In genomic region chr2:24761923-24762445, GRCm38 (mm10) we compare ENCODE assay signal across 7 mouse cellular contexts. TPM values are rescaled to one million over a fixed set of nuclear protein-coding genes. Genes with fewer than 3 reads are reported as not detected.
DNase-seq lines count a peak whose midpoint lies in the region; ATAC-seq and TF ChIP-seq lines count a peak whose summit lies in the region.

No protein-coding gene starts in this region.

- ATAC-seq in common myeloid progenitor, adult 5-6 weeks (replicated peaks; ENCODE audit: low read depth, poor library complexity, severe bottlenecking), result peak; percentile 90
- ATAC-seq in midbrain, embryonic 13.5 days, result peak; percentile 71

- under 1% methylated on average over 35 of the region's 35 CpGs for WGBS in kidney, adult 2 months
- 1% methylated on average over 35 of the region's 35 CpGs for WGBS in limb, embryonic 10.5 days
- WGBS in midbrain, embryonic 13.5 days, result 0% methylated on average over 34 of the region's 35 CpGs

- peaks cover 21% of the 10 kb centered on the region for H3K4me1 ChIP-seq in bone marrow macrophage, adult 2 months (ENCODE audit: control insufficient read depth, insufficient read depth, low read length)
- no peaks in the 10 kb centered on the region for H3K4me1 ChIP-seq in kidney, adult 2 months (ENCODE audit: control insufficient read depth, insufficient read depth, low read length)
- peaks cover 18% of the 10 kb centered on the region for H3K4me1 ChIP-seq in limb, embryonic 10.5 days
- H3K4me1 ChIP-seq in midbrain, embryonic 13.5 days (replicated peaks), result peaks cover 42% of the 10 kb centered on the region

- H3K36me3 ChIP-seq in kidney, adult 2 months (ENCODE audit: control insufficient read depth, insufficient read depth, low read length), result no peaks in the 10 kb centered on the region
- H3K36me3 ChIP-seq in limb, embryonic 10.5 days, result no peaks in the 10 kb centered on the region
- peaks cover 19% of the 10 kb centered on the region for H3K36me3 ChIP-seq in midbrain, embryonic 13.5 days

- H3K27ac ChIP-seq in bone marrow macrophage, adult 2 months (ENCODE audit: insufficient read depth, low read depth, low read length), result no peak overlapping the region
- no peak overlapping the region for H3K27ac ChIP-seq in kidney, adult 2 months (ENCODE audit: insufficient read depth, low read depth, low read length)
- H3K27ac ChIP-seq in limb, embryonic 10.5 days, result no peak overlapping the region
- peak overlapping the region; percentile 84 for H3K27ac ChIP-seq in midbrain, embryonic 13.5 days

- peak overlapping the region; percentile 76 for H3K4me3 ChIP-seq in bone marrow macrophage, adult 2 months (ENCODE audit: insufficient read depth, low read length)
- H3K4me3 ChIP-seq in kidney, adult 2 months (ENCODE audit: insufficient read depth, low read depth, low read length), result no peak overlapping the region
- peak overlapping the region; percentile 69 for H3K4me3 ChIP-seq in limb, embryonic 10.5 days
- peak overlapping the region; percentile 78 for H3K4me3 ChIP-seq in midbrain, embryonic 13.5 days (replicated peaks)

- TF ChIP-seq CTCF in bone marrow macrophage, adult 2 months (IDR thresholded peaks at IDR 0.05; ENCODE audit: low read depth, low read length), result no peak
- no peak for TF ChIP-seq CTCF in kidney, adult 2 months (conservative IDR thresholded peaks at IDR 0.05; ENCODE audit: insufficient read depth, insufficient read length, low read depth, low read length)

- peak; percentile 16 for DNase-seq in gastrocnemius, postnatal 25 days
- peak; percentile 11 for DNase-seq in kidney, adult 2 months
- peak; percentile 91 for DNase-seq in limb, embryonic 10.5 days (ENCODE audit: low spot score)
- DNase-seq in spleen, postnatal 14 days (ENCODE audit: low spot score in 2 of 2), result peak; percentile 17 to 43

- peak overlapping the region; percentile 94 for H3K4me2 ChIP-seq in midbrain, embryonic 13.5 days (replicated peaks)

- peak overlapping the region; percentile 85 for H3K9ac ChIP-seq in midbrain, embryonic 13.5 days (replicated peaks)

- TF ChIP-seq POLR2A in bone marrow macrophage, adult 2 months (IDR thresholded peaks at IDR 0.05; ENCODE audit: borderline replicate concordance, low read depth, low read length), result no peak
- no peak for TF ChIP-seq POLR2A in kidney, adult 2 months (IDR thresholded peaks at IDR 0.05; ENCODE audit: low read depth, low read length)

- peaks cover 5% of the 10 kb centered on the region for H3K27me3 ChIP-seq in kidney, adult 2 months (replicated peaks; ENCODE audit: control insufficient read depth, insufficient read depth, low read length)
- H3K27me3 ChIP-seq in limb, embryonic 10.5 days (ENCODE audit: low read depth, poor library complexity, severe bottlenecking), result peaks cover 43% of the 10 kb centered on the region
- peaks cover 18% of the 10 kb centered on the region for H3K27me3 ChIP-seq in midbrain, embryonic 13.5 days

- H3K9me3 ChIP-seq in limb, embryonic 10.5 days (replicated peaks), result no peaks in the 10 kb centered on the region
- H3K9me3 ChIP-seq in midbrain, embryonic 13.5 days, result no peaks in the 10 kb centered on the region

RNA-seq across cellular contexts. Expression of gene Cacna1b, which starts 1.0 kb away (rescaled TPM):
- polyA plus RNA-seq in bone marrow macrophage, adult 2 months (2012; ENCODE audit: insufficient read depth, insufficient read length, missing spikeins), result 0.16 and 0.52 TPM in 2 replicates
- total RNA-seq in common myeloid progenitor, adult 5-6 weeks (2017), result 1.8 TPM in 1 of 2 replicates, not detected in the other
- under 1 TPM; 0.03 to 0.05 TPM for total RNA-seq in gastrocnemius, postnatal 25 days (2021)
- 0.03 and 1.2 TPM in 2 replicates for polyA plus RNA-seq in kidney, adult 2 months (2012; rRNA removed)
- 1.7 and 2.2 TPM in 2 replicates for polyA plus RNA-seq in limb, embryonic 10.5 days (2016; fragmentation: Nextera tagmentation; extraction: Ambion mirVana)
- polyA plus RNA-seq in midbrain, embryonic 13.5 days (2015; fragmentation: Nextera tagmentation; extraction: Ambion mirVana), result 8.1 and 8.7 TPM in 2 replicates

Comparison
In these comparisons a context has a peak if more than half of its experiments do, and no peak if none do; other contexts are left out.
1. DNase-seq: peak in every context shown above with its lines; median percentile 91 in limb, embryonic 10.5 days; 30 in spleen, postnatal 14 days; 16 in gastrocnemius, postnatal 25 days; 11 in kidney, adult 2 months.